Mouse (Mus musculus) MEL-GATA-1-ER (cell line): Measurements from ENCODE around the gene Ppp4r2.

Experiments used
- DNase-seq: peaks from one replicate; pipeline ENCODE4 v3.0.0-alpha.2; 2012; ENCODE audit warnings: low read depth; ENCODE audit errors: extremely low read depth

Ppp4r2 gene

GRCm38 (mm10) chr6:100833355-100833754, at the start of gene Ppp4r2:
TSS of gene Ppp4r2 (plus strand) at chr6:100833622.
- peak; percentile 46 for DNase-seq

- DNase-seq, result no peak
Measured at GRCm38 (mm10) chr6:100787726-100788125, 45.7 kb upstream of the Ppp4r2 start.

GRCm38 (mm10) chr6:100789161-100789560, 44.3 kb upstream of the Ppp4r2 start:
- DNase-seq, result no peak

GRCm38 (mm10) chr6:100792055-100792659, 41.3 kb upstream of the Ppp4r2 start:
- DNase-seq, result no peak

GRCm38 (mm10) chr6:100792973-100793769, 40.3 kb upstream of the Ppp4r2 start:
- no peak for DNase-seq

DNA sequence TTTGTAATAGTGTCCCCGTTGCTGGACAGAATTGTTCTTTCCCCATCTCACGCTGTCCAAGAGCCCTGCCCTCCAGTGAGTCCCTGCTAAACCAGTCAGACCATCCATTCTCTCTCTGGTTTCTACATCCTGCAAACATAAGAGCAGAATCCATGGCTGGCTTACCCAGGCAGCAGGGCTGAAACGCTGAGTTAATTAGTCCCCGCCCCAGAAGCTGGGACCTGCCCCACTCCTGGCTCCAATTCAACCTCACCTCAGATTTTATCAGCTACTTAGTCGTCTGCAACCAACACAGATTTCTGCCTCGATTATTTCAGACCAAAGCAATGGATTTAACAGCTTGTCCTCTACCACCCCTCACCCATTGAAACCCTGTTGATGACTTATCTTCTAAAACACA, 37.6 kb upstream of the Ppp4r2 start:
- DNase-seq, result no peak

GRCm38 (mm10) chr6:100799290-100799689, 34.1 kb upstream of the Ppp4r2 start:
- DNase-seq, result no peak

- no peak for DNase-seq
Measured at GRCm38 (mm10) chr6:100799766-100800165, 33.7 kb upstream of the Ppp4r2 start.

DNA sequence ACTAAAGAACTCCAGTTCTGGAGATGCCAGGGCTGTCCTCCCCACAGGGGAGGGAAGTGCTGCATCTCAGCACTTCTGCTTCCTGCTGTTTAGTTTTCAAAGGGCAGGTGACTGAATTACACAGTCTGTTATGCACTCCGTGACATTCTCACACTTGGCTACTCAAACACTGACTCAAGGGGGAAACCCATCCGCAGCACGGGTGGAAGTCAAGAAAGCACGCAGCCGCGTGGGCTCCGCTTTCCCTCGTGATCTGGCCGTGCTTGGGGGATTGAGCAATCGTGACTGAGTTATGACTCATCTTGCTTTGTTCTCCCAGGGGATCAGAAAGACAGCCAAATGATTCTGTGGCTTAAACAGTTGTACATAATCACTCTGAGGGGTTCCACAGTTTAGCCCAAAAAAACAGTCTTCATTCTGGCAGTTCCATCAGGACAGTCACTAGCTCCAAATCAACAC, 32.9 kb upstream of the Ppp4r2 start:
- no peak for DNase-seq

- no peak for DNase-seq
Measured at GRCm38 (mm10) chr6:100802381-100803083, 30.9 kb upstream of the Ppp4r2 start.

DNA sequence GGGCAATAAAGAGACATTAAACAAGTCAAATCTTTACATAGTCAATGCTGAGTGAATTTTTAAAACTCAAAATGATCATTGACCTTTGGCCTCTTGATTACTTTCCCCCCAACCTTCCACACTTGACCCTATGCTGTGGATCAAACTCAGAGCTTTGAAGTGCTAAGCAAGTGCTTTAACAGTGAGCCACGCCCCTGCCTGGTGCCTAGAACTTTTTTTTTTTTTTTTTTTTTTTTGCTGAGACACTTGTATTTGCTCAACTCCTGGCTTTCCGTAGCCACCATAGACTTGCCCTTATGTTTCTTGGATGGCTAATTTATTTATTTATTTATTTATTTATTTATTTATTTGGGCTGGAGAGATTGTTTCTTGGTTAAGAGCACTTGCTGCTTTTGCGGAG, 30.2 kb upstream of the Ppp4r2 start:
- no peak for DNase-seq

DNA sequence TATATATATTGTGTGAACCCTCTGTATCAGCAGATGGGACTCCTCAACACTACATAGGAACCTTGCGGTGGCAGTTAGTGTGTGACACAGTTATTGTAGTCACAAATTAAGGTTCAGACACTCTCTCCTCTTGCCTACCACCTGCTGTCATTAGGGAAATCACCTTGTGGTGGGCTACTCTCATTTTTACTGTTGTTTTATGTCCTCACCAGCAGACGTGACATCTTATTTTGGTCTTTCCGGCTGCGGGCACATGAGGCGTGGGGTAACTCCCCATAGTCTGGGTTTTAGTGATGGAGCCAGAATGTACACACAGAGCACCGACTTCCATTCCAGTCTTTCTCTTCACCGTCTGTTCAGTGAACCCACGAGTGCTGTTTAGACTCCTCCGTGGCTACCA, 26.2 kb upstream of the Ppp4r2 start:
- no peak for DNase-seq

- no peak for DNase-seq
Measured at GRCm38 (mm10) chr6:100807746-100808145, 25.7 kb upstream of the Ppp4r2 start.

DNA sequence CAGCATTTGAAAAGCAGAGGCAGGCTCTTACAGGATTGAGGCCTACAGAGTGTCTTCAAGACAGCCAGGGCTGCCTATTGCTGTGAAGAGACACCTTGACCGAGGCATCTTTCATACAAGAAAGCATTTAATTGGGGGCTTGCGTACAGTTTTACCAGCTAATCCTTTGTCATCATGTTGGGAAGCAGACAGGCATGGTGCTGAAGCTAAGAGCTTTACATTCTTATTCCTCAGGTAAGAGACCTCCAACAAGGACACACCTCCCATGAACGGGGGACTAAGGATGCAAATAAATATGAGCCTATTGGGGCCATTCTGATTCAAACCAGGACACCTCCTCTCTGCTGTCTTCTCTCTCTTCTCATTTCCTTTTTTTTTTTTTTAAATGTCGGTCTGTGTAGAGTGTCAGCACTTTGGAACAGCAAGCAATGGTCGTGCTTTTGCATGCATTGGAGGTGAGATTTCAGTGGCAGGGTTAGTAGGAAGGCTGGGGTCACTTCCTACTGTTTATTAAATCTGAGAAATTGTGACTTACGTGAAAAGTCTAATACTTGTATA, 25.1 kb upstream of the Ppp4r2 start:
- no peak for DNase-seq

GRCm38 (mm10) chr6:100810117-100810516, 23.3 kb upstream of the Ppp4r2 start:
- no peak for DNase-seq

GRCm38 (mm10) chr6:100811731-100812130, 21.7 kb upstream of the Ppp4r2 start:
- no peak for DNase-seq

DNA sequence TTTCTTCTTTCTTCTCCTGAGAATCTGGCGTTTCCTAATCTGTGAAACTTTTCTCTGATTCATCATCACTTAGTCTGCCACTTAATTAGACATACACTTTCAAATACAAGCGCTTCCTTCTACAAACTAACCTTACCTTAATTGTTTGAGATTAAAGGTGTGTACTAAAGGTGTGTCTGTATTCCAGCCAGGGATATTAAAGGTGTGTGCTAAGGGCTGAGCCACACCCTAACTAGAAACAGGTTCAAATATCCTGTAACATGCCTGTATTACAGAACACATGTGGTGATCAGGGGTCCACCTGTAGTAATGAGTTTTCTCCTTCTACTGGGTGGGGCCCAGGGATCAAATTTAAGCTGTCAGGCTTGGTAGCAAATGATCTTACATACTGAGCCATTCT, 12.1 kb upstream of the Ppp4r2 start:
- DNase-seq, result no peak

DNA sequence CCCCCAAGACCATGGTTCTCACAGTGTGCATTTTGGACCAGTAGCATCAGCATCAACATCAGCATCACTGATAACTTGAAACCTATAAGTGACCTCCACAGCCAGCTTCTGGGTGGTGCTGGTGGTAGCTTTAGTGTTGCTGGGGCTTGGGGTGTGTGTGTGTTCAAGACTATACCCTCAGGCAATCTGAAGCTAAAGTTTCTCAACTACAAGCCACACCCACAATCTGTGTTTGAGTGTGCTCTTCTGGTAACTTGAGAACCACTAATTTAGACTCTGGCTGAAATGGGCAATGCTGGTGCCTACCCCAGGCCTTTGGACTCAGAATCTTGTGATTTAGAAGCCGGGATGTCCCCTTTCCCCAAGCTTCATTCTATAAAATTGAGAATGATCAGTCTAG, 10.1 kb upstream of the Ppp4r2 start:
- DNase-seq, result no peak

DNA sequence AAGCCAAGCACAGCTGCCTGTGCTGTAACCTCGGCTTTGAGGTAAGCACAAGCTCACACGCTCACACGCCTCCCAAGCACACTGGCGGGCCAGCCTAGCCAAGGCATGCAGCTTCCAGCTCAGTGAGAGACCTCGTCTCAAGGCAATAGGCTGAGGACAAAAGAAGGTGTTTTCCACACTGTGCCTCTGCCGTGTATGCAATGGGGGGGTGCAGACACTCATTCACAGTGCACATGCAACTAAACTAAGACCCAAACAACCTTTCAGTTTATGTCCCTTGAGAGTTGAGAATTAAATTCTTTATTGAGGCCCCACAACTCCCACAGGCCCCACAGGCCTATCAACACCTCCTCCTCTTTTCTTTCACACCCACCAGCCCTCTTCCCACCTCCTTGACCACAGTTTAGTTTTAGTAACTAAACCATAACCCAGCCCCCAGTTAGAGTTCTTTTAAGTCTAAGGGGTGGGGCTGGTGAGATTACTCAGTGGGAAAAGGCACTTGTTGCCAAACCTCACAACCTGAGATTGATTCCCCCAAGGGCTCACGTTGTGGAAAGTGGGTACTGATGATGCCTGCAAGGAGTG, 8.9 kb upstream of the Ppp4r2 start:
- no peak for DNase-seq

DNA sequence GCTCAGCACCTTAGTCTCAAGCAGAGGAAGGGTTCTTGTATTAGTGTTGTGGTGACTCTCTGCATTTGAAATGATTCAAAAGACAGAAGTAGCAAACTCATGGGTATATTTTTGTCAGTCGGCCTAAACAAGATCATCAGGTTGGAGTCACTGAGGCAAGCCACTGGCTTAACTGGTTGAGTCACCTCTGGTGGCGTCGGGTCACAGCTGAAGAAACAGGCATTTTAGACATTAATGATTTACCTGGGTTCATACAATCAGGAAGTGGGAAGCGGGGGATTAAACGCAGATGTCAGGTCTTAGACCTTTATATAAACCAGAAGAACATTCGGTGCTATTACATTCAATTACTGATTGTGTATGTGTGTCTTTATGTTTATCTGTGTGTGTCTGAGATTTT, 7.4 kb upstream of the Ppp4r2 start:
- no peak for DNase-seq

DNA sequence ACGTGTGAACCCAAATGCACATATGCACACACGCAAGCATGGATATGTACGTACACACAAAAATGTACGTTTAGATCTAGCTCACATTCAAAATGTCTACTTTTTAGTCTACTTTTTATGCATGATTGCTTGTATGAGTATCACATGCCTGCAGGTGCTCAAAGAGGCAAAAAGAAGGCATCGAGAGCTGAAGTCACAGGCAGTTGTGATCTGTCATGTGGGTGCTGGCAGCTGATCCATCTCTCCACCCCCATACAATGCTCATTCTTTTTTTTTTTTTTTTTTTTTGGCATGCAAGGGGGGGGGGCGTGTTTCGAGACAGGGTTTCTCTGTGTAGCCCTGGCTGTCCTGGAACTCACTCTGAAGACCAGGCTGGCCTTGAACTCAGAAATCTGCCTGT, 4.9 kb upstream of the Ppp4r2 start:
- no peak for DNase-seq

DNA sequence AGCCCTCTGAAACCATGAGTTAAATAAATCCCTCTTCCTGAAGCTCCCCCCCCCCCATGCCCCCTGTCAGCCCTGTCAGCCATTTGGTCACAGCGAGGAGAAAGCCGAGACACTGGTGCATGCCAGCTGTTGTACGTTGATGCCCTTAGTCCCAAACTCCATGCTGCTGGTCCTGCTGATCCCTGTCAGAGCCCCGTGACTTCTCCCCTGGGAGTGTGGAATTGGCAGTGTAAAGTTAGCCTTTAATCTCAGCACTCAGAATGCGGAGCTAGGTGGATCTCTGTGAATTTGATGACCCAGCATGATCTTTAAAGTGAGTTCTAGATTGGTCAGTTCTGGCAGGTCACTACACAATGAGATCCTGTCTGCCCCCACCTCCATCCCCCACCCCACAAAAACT, 3.7 kb upstream of the Ppp4r2 start:
- no peak for DNase-seq
